Mouse (Mus musculus) monocyte, adult 2 months (primary cell): ENCODE results near the gene Aldh16a1.
"Not testable (repeated sequence)": the region's sequence is repeated elsewhere in the genome, so short reads cannot be mapped to it uniquely, and the experiment has no call there.

ENCODE experiments used
- DNase-seq, 2 experiments: peaks; one replicate each; pipeline ENCODE4 v3.0.0; 2022; ENCODE audit warnings: low spot score in 2 of 2, low read depth in 1 of 2

The Aldh16a1 gene

GRCm38 (mm10) chr7:45135993-45136567 lies 18.3 kb downstream of the Aldh16a1 start, which contains the start of the genes Gm45713 and Flt3l:
Gene Gm45713 (minus strand): TSS chr7:45136231.
Gene Flt3l (minus strand): TSS chr7:45136432.
- DNase-seq, result peak; percentile 63 to 87

DNA sequence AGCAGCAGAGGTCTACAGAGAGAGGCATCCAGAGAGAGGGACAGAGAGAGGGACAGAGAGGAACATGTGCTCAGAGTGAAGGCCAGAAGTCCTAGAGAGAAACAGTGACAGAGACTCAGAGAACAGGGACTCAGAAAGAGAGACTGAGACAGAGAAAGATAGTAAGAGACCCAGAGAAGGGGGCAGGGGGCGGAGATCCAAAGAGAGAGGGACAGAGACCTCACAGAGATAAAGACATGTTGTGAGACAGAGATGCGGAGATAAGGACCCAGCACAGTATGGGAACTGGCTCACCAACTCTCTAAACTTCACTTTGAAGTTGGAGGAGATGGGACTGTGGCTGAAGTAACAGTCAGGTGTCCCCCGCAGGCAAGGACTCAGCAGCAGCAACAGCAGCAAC lies 19.0 kb downstream of the Aldh16a1 start:
- DNase-seq, result no peak

DNA sequence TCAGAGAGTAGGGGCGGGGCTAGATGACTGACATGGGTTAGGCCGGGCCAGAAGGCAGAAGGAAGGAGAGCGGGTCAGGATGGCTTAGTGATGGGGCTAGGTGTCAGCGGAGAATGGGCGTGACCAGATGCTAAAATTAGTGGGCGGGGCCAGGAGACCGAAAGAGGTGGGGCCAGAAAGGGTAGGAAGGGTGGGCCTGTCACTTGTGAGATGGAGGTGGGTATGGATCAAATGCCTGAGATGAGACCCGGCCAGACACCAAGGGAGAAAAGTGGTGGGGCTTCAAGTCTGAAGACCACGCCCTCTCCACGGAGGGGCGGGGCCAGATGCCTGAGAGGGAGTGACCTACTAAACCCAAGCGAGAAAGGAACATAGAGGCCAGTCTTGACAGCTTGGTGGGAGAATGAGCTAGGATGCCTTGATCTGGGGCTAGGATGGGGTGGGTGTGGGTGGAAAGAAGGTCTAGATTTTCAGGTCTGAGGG lies 19.8 kb downstream of the Aldh16a1 start:
- no peak for DNase-seq

- DNase-seq, result no peak
These were observed 20.8 kb downstream of the Aldh16a1 start for GRCm38 (mm10) chr7:45133446-45134159.

DNA sequence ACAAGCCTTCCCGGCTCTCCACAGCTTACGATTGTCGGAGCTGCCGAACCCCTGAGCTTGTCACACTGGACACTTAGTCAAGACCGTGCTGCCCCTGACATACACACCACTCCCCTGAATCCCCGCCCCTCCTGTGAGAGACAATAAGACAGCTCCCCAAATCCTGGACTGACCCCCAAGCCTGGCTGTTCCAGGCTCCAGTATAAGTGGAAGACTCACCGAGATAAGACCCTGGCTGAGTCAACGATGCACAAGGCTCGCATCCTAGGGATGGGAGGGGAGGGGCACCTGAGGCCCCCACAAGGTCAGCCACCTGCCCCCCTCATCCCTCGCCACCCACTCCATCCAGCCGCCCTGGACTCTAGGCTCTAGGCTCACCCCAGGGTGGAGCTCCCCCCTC lies 22.5 kb downstream of the Aldh16a1 start:
- no peak for DNase-seq

DNA sequence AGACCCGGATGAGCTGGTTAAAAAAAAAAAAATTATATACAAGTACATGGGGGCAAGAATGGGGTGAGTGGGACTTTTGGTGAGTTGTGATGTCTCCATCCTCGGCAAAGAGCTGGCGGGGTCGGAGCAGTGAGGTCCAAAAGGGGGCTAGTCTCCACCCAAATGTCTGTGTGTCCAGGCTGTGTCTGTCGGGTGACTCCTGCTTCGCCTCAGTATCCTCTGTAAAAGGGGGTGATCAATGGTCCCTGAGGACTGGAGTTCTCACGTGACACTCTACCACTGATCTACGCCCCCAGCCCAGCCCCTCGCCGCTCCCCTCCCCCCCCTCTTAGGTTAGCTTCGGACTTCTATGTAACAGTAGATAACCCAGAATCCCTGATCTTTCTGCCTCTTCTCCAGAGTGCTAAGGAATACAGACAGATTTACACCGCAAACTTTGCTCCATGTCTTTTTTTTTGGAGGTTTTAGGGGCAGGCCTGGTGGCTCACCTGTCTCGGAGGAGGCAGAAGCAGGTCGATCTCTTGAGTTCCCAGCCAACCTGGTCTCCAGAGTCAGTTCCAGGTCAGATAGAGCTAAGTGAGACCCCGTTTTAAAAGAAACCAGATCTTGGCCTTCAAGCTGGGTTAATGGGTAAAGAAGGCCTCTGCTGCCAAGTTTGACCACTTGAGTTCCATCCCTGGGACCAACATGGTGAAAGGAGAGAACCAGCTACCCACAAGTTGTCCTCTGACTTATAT lies 24.4 kb downstream of the Aldh16a1 start:
- DNase-seq, result no peak

- DNase-seq, result no peak
These were observed 25.1 kb downstream of the Aldh16a1 start for GRCm38 (mm10) chr7:45129318-45129717.

GRCm38 (mm10) chr7:45128624-45129246 lies 25.6 kb downstream of the Aldh16a1 start, which contains the start of gene Rpl13a:
Gene Rpl13a (minus strand): TSS chr7:45128761.
- DNase-seq, result peak; percentile 98

DNA sequence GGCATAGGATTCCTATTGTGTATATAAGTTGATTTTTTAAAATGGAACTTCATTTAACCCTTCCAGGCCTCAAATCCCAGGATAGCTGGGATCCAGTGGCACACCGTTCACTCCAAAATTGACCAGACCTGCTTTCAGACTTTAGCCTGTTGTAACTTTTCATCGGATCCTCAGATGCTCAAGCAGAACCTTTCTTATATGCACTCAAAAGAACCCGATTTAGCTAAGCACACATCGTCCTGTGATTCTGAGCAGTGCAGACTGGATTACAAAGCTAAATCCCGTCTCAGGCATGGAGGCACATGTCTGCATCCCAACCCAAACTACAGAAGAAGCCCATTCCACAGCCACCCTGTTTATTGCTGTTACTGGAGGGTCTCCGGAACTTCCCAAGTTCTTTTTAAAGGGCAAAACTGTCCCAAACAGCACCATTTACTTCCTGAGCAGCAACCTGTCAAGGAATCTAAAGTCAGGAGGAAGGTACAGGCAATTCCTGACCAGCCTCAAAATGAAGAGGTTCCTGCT lies 26.6 kb downstream of the Aldh16a1 start:
- no peak for DNase-seq

- no peak for DNase-seq
These were observed 27.3 kb downstream of the Aldh16a1 start for GRCm38 (mm10) chr7:45126844-45127699.

DNA sequence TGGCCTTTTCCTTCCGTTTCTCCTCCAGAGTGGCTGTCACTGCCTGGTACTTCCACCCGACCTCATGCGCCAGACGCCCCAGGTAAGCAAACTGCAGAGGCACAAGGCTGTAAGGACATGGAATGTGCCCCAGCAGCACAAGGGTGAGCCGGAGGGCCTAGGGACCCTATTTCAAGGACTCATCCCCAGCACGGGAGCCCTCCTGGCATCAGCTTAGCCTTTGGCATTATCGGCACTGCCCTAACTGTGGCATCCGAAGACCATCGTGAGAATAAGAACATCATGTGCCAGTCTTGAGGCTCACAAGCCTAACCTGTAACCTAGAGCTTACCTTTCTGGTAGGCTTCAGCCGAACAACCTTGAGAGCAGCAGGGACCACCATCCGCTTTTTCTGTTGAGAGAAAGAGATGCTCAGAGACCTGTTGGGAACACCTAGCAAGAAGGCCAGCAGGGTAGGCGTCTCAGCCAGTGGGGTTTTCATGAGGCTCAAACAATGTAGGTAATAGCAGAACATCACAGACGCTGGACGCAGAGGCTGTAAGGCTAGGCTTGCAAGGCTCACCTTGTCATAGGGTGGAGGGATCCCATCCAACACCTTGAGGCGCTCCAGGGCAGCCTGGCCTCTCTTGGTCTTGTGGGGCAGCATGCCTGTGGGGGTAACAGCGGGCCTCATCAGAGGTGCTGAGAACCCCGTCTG lies 28.1 kb downstream of the Aldh16a1 start:
- no peak for DNase-seq

GRCm38 (mm10) chr7:45125649-45126048 lies 28.7 kb downstream of the Aldh16a1 start:
- DNase-seq, result not testable (repeated sequence)

- DNase-seq, result no peak
These were observed 29.2 kb downstream of the Aldh16a1 start for GRCm38 (mm10) chr7:45125144-45125600.

DNA sequence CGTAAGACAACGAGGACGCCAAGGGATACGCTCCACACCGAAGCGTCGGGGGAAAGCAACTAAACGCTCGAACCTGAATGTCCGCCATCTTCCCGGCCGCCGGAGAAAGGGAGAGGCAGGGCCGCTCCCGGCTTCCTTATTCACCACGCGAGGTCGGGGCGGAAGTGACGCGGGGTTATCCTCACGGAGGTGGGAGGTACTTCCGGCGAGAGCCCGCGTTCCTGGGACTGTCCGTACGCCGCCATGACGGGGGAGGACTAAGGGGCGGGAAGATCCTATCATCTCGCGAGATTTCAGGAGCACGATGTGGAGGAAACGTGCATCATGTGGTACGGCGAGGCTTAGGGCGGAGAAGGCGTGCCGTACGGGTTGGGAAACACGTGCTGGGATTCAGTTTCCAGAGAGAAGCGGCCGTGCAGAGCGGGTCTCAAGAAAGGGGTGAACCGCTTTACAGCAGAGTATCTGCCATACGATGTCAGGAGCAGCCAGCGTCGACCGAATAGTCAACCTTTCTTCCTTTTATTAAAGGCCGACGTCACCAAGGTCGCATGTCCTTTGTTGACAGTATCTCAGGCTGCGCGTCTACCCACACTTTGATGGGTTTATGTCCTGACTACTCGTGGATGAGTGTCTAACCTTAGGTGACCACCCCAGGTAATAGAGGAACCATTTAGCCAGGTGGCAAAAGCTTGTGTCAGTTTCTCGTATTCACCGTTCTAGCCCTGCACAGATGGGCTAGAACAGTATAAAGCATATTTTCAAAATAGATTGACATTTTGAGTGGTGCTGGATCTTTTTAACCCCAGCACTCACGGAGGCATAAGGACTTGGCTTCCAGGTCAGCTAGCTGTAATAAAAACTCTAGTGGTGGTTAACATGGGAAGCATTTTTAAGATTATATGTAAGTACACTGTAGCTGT lies 29.9 kb downstream of the Aldh16a1 start, which contains the start of gene Rps11:
Gene Rps11 (minus strand): TSS at position 216 of the 920 bp plus-strand sequence.
- peak; percentile 98 to 99 for DNase-seq

DNA sequence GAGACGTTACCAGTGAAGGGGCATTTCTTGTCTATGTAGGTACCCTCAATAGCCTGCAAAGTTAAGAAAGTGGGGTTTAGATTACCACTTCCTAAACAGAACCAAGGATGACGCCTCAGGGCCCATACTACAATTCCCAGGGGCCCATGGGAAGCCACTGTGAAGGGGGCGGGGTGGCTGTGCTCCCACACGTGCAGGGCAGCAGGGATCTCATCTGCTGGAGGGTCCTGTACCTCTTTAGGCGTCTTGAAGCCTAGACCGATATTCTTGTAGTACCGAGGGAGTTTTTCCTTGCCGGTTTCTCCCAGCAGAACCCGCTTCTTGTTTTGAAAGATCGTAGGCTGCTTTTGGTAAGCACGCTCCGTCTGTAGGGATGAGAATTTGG lies 31.2 kb downstream of the Aldh16a1 start:
- DNase-seq, result no peak

DNA sequence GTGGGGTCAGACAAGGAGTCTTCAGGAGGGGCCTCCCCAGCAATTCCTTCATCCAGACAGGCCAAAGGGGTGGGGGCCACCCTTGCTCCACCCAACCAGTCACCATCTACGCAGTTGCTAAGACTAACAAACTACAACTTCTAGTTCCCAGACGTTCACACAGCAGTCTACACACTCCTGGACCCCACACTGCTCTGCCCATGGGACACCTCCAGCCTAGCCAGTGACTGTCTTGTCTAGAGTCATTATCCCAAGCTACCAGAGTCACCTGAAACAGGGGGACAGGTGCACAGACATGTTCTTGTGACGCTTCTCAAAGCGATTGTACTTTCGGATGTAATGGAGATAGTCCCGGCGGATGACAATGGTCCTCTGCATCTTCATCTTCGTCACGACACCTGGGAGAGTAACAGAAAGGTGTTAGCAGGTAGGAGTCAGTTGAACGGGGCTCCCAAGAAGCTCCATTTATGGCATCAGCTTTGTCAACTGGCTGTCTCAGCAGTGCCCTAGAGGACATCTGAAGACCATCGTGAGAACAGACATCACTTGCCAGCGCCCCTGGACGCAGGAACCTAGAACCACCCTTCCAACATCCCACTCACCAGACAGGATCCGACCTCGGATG lies 31.7 kb downstream of the Aldh16a1 start:
- DNase-seq, result no peak

GRCm38 (mm10) chr7:45121966-45122365 lies 32.4 kb downstream of the Aldh16a1 start:
- DNase-seq, result no peak

DNA sequence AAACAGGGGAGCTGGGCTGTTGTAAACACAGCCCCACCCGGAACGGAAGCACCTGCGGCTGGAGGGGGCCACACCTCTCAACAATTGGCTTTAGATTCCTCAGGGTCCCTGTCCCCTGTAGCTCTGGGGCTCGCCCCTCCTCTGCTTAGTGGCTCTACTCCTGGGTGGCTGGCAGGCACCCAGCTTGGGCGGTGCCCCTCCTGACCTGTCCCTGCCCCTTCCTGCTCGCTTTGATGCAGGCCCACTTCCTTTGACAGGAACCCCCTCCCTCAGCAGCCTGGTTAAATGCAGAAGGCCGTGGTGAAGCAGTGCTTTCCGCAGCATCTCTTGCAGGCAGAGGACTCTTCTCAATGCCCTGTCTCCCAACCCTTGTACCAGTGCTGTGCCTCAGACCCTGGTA lies 33.0 kb downstream of the Aldh16a1 start:
- no peak for DNase-seq
